Mouse (Mus musculus) hindbrain, postnatal 0 days (tissue): ENCODE measurements around the gene Wbp1l. TPM values are rescaled to one million over a fixed set of nuclear protein-coding genes. Genes with fewer than 3 reads are reported as not detected.

Experiments used
- ATAC-seq: fragments of 200-750 bp; cut with Nextera tagmentation; 2 replicates; pipeline ENCODE4 v1.8.0; 2017; ENCODE audit warnings: mild to moderate bottlenecking, moderate TSS enrichment, moderate library complexity
- DNase-seq: peaks from one replicate; pipeline ENCODE4 v3.0.0-alpha.2; 2015; ENCODE audit warnings: low spot score
- H3K27ac ChIP-seq: fragments of 300-500 bp; sonication (generic); 2 replicates; pipeline ENCODE4 v1.5.1; 2014; ENCODE audit warnings: mild to moderate bottlenecking
- H3K27me3 ChIP-seq: fragments of 300-500 bp; sonication (generic); 2 replicates; pipeline ENCODE4 v1.6.1; 2014; ENCODE audit warnings: low read length, mixed read lengths; ENCODE audit not compliant: insufficient read depth
- H3K36me3 ChIP-seq: fragments of 300-500 bp; sonication (generic); 2 replicates; pipeline ENCODE4 v1.6.1; 2014; ENCODE audit warnings: low read length, mixed read lengths; ENCODE audit not compliant: insufficient read depth
- H3K4me1 ChIP-seq: fragments of 300-500 bp; sonication (generic); 2 replicates; pipeline ENCODE4 v1.6.1; 2014; ENCODE audit warnings: antibody characterized with exemption, low read length, mixed read lengths; ENCODE audit not compliant: insufficient read depth
- H3K4me2 ChIP-seq: fragments of 300-500 bp; sonication (generic); 2 replicates; pipeline ENCODE4 v1.6.1; 2014; ENCODE audit warnings: low read depth, mild to moderate bottlenecking, low read length, moderate library complexity, mixed read lengths
- H3K4me3 ChIP-seq: fragments of 300-500 bp; sonication (generic); 2 replicates; pipeline ENCODE4 v1.5.1; 2014; ENCODE audit warnings: low read length
- H3K9ac ChIP-seq: fragments of 300-500 bp; sonication (generic); replicated peaks from 2 replicates; pipeline ENCODE4 v1.6.1; 2014; ENCODE audit warnings: mild to moderate bottlenecking, low read length, moderate library complexity, mixed read lengths
- H3K9me3 ChIP-seq: fragments of 300-500 bp; sonication (generic); 2 replicates; pipeline ENCODE4 v1.6.1; 2016; ENCODE audit warnings: low read length, mixed read lengths
- CTCF ChIP-seq: IDR thresholded peaks from 2 replicates; pipeline ENCODE4 v1.5.1; 2016; ENCODE audit warnings: antibody characterized with exemption, control low read depth, low read depth
- WGBS: fragments of 180-500 bp; shearing (Covaris S2); extraction: QIAGEN DNeasy Blood & Tissue Kit; methylation state at CpG from one replicate; pipeline ENCODE4 v1.1.7; 2014; 5-methylcytosine and 5-hydroxymethylcytosine counted together
- polyA plus RNA-seq: library from polyadenylated mRNA; unstranded; fragments of >200 nt; fragmentation: Nextera tagmentation; extraction: Ambion mirVana; gene quantifications from 2 replicates; pipeline ENCODE4 v1.2.1, GENCODE M21; 2015
- total RNA-seq: library from RNA; depleted of rRNA; stranded (reverse); fragments of >200 nt; gene quantifications from 2 replicates; pipeline ENCODE4 v1.2.3, GENCODE M21; 2014

Wbp1l gene
- total and polyA plus RNA-seq, 2 experiments from 2014 or later: 30.3 to 52.3 TPM

- Histone ChIP-seq H3K36me3 (no peaks in the 10 kb centered on the region; the same call in 1 of the 2 replicates), H3K27me3 (no peaks in the 10 kb centered on the region), H3K9me3 (no peaks in the 10 kb centered on the region), H3K4me2 (no peak overlapping the region), H3K9ac (no peak overlapping the region), H3K27ac (peak overlapping the region; percentile 63), H3K4me3 (no peak overlapping the region), H3K4me1 (peaks cover 35% of the 10 kb centered on the region)
- WGBS: 65% methylated on average over 12 of the region's 12 CpGs
- TF ChIP-seq CTCF: no peak
- no peak for DNase-seq
- ATAC-seq: no peak
These were observed 47.2 kb downstream of the Wbp1l start for GRCm38 (mm10) chr19:46646041-46646481.

GRCm38 (mm10) chr19:46647254-46647653 is 48.4 kb downstream of the Wbp1l start:
- WGBS: 79% methylated on average over 3 of the region's 3 CpGs
- Histone ChIP-seq H3K9me3 (no peaks in the 10 kb centered on the region), H3K4me1 (peaks cover 24% of the 10 kb centered on the region), H3K4me3 (no peak overlapping the region), H3K4me2 (no peak overlapping the region), H3K36me3 (no peaks in the 10 kb centered on the region; the same call in 1 of the 2 replicates), H3K9ac (no peak overlapping the region), H3K27me3 (no peaks in the 10 kb centered on the region), H3K27ac (no peak overlapping the region)
- DNase-seq: no peak
- no peak for ATAC-seq
- TF ChIP-seq CTCF: no peak

GRCm38 (mm10) chr19:46647850-46648249 is 49.0 kb downstream of the Wbp1l start:
- WGBS: 76% methylated on average over 8 of the region's 8 CpGs
- Histone ChIP-seq H3K27ac (no peak overlapping the region), H3K27me3 (no peaks in the 10 kb centered on the region), H3K36me3 (no peaks in the 10 kb centered on the region; the same call in 1 of the 2 replicates), H3K4me2 (no peak overlapping the region), H3K4me3 (no peak overlapping the region), H3K4me1 (peaks cover 23% of the 10 kb centered on the region), H3K9me3 (no peaks in the 10 kb centered on the region), H3K9ac (no peak overlapping the region)
- peak; percentile 53 for TF ChIP-seq CTCF
- no peak for DNase-seq
- no peak for ATAC-seq

- Histone ChIP-seq H3K36me3 (peaks cover 7% of the 10 kb centered on the region; the same call in 1 of the 2 replicates), H3K9ac (no peak overlapping the region), H3K27me3 (no peaks in the 10 kb centered on the region), H3K4me2 (no peak overlapping the region), H3K4me1 (peaks cover 16% of the 10 kb centered on the region), H3K9me3 (no peaks in the 10 kb centered on the region), H3K27ac (no peak overlapping the region), H3K4me3 (no peak overlapping the region)
- DNase-seq (no peak), ATAC-seq (no peak)
- TF ChIP-seq CTCF: no peak
- WGBS: 96% methylated on average over 14 of the region's 14 CpGs
These were observed 49.7 kb downstream of the Wbp1l start for GRCm38 (mm10) chr19:46648565-46648964.

GRCm38 (mm10) chr19:46653188-46653587 is 54.3 kb downstream of the Wbp1l start:
- DNase-seq (no peak), ATAC-seq (no peak)
- Histone ChIP-seq H3K4me2 (no peak overlapping the region), H3K27me3 (no peaks in the 10 kb centered on the region), H3K4me3 (no peak overlapping the region), H3K4me1 (no peaks in the 10 kb centered on the region), H3K27ac (no peak overlapping the region), H3K36me3 (peaks cover 30% of the 10 kb centered on the region), H3K9me3 (no peaks in the 10 kb centered on the region), H3K9ac (no peak overlapping the region)
- 73% methylated on average over 5 of the region's 5 CpGs for WGBS
- TF ChIP-seq CTCF: no peak

GRCm38 (mm10) chr19:46653616-46654235 is 54.8 kb downstream of the Wbp1l start:
- H3K9ac ChIP-seq: no peak overlapping the region
- no peak overlapping the region for H3K27ac ChIP-seq
- H3K9me3 ChIP-seq: no peaks in the 10 kb centered on the region
- no peak for ATAC-seq
- H3K4me2 ChIP-seq: no peak overlapping the region
- no peak for DNase-seq
- no peak for TF ChIP-seq CTCF
- WGBS: 92% methylated on average over 14 of the region's 14 CpGs
- H3K36me3 ChIP-seq: peaks cover 30% of the 10 kb centered on the region
- no peaks in the 10 kb centered on the region for H3K4me1 ChIP-seq
- H3K27me3 ChIP-seq: no peaks in the 10 kb centered on the region
- no peak overlapping the region for H3K4me3 ChIP-seq

- DNase-seq (no peak), ATAC-seq (no peak)
- Histone ChIP-seq H3K4me2 (no peak overlapping the region), H3K4me1 (no peaks in the 10 kb centered on the region), H3K9ac (no peak overlapping the region), H3K36me3 (peaks cover 30% of the 10 kb centered on the region), H3K27me3 (no peaks in the 10 kb centered on the region), H3K9me3 (no peaks in the 10 kb centered on the region), H3K27ac (no peak overlapping the region), H3K4me3 (no peak overlapping the region)
- 93% methylated on average over 10 of the region's 10 CpGs for WGBS
- TF ChIP-seq CTCF: no peak
These were observed 56.7 kb downstream of the Wbp1l start for GRCm38 (mm10) chr19:46655626-46656025.
